Mouse (Mus musculus): ENCODE data around the gene Zfp513. TPM values are rescaled to one million over a fixed set of nuclear protein-coding genes. Genes with fewer than 3 reads are reported as not detected.

Zfp513 gene
- polyA plus RNA-seq, 1 experiment from 2014 or later = 8.9 TPM

DNA sequence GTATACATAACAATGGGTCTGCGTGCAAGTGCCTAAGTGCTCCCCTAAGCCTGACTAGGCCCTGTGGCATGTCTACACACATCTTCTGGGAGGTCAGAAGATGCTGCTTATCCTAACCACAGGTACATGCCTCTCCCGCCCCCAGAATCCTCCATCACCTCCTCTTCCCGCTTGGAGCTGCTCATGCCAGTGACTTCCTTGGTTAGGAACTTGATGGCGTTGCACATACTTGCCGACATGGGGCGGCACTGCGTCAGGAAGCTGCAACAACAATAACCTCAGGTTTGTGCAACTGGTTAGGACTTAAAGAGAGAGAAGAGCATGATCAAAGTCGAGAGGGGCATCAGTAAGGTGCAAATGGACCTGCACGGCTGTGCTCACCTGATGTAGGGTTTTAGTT is 11.9 kb downstream of the Zfp513 start:
- Histone ChIP-seq H3K36me3 (ENCODE audit: control insufficient read depth, insufficient read depth, low read length) (peaks cover 53% of the 10 kb centered on the region), H3K9ac (replicated peaks; ENCODE audit: low read length) (no peak overlapping the region), H3K4me2 (ENCODE audit: low read length) (no peak overlapping the region), H3K9me3 (ENCODE audit: control insufficient read depth, low read length) (no peaks in the 10 kb centered on the region), H3K4me1 (ENCODE audit: control insufficient read depth, insufficient read depth, low read length) (peaks cover 12% of the 10 kb centered on the region), H3K27ac (replicated peaks; ENCODE audit: low read depth, low read length) (no peak overlapping the region), H3K4me3 (replicated peaks; ENCODE audit: low read depth, low read length) (no peak overlapping the region), H3K27me3 (ENCODE audit: control insufficient read depth, insufficient read depth, low read length) (no peaks in the 10 kb centered on the region)
- 91% methylated on average over 9 of the region's 9 CpGs for WGBS
- DNase-seq = no peak
- ATAC-seq (ENCODE audit: low FRiP score, low TSS enrichment) = no peak

DNA sequence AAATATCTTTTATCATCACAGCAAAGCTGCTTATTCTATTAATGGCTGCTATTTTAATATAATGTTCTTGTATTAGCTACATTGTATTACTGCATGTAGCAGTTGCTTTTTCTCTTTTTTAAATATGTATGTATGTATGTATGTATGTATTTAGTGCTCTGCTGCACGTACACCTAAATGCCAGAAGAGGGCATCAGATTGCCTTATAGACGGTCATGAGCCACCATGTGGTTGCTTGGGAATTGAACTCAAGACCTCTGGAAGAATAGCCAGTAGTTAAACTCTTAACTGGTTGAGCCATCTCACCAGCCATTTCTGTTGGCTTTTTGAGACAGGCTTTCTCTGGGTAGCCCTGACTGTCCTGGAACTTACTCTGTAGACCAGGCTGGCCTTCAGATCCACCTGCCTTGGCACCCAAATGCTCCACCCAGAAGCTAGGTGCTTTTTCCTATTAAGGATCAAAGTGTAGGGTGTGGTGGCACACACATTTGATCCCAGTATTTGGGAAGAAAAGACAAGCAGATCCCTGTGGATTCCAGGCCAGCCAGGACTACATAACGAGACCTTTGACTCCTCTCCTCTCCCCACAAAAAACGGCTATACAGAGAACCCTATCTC is 13.8 kb downstream of the Zfp513 start:
- DNase-seq (no peak), ATAC-seq (ENCODE audit: low FRiP score, low TSS enrichment) (no peak)
- H3K27me3 ChIP-seq (ENCODE audit: control insufficient read depth, insufficient read depth, low read length) = no peaks in the 10 kb centered on the region
- no peak overlapping the region for H3K4me3 ChIP-seq (replicated peaks; ENCODE audit: low read depth, low read length)
- no peak overlapping the region for H3K9ac ChIP-seq (replicated peaks; ENCODE audit: low read length)
- no peaks in the 10 kb centered on the region for H3K9me3 ChIP-seq (ENCODE audit: control insufficient read depth, low read length)
- H3K36me3 ChIP-seq (ENCODE audit: control insufficient read depth, insufficient read depth, low read length) = peaks cover 45% of the 10 kb centered on the region
- 82% methylated on average over 4 of the region's 4 CpGs for WGBS
- no peak overlapping the region for H3K27ac ChIP-seq (replicated peaks; ENCODE audit: low read depth, low read length)
- no peak overlapping the region for H3K4me2 ChIP-seq (ENCODE audit: low read length)
- H3K4me1 ChIP-seq (ENCODE audit: control insufficient read depth, insufficient read depth, low read length) = 0 out of 2 replicates have a peak, but pooled peaks cover 5% of the 10 kb centered on the region

DNA sequence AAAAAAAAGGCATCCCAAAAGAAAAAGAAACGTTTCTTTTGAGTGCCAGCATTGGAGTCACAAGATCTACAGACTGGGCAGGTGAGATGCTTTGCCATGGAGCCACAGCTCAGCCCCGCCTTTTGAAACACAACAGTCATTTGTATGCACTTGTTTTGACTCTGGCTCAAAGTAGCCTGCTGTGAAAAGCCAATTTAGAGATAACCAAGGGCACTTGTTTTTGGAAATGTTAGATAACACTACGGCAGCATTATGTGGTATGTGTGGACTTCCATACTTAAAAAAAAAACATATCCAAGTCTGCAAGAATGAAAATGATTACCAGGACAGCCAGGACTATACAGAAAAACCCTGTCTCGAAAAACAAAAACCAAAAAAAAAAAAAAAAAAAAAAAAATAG is 18.4 kb downstream of the Zfp513 start:
- no peak overlapping the region for H3K4me2 ChIP-seq (ENCODE audit: low read length)
- peaks cover 5% of the 10 kb centered on the region; the same call in 1 of the 2 replicates for H3K4me1 ChIP-seq (ENCODE audit: control insufficient read depth, insufficient read depth, low read length)
- no peak overlapping the region for H3K4me3 ChIP-seq (replicated peaks; ENCODE audit: low read depth, low read length)
- DNase-seq (no peak), ATAC-seq (ENCODE audit: low FRiP score, low TSS enrichment) (no peak)
- WGBS = 57% methylated on average over 4 of the region's 4 CpGs
- no peak overlapping the region for H3K9ac ChIP-seq (replicated peaks; ENCODE audit: low read length)
- H3K27me3 ChIP-seq (ENCODE audit: control insufficient read depth, insufficient read depth, low read length) = no peaks in the 10 kb centered on the region
- no peaks in the 10 kb centered on the region for H3K9me3 ChIP-seq (ENCODE audit: control insufficient read depth, low read length)
- peaks cover 20% of the 10 kb centered on the region for H3K36me3 ChIP-seq (ENCODE audit: control insufficient read depth, insufficient read depth, low read length)
- no peak overlapping the region for H3K27ac ChIP-seq (replicated peaks; ENCODE audit: low read depth, low read length)

DNA sequence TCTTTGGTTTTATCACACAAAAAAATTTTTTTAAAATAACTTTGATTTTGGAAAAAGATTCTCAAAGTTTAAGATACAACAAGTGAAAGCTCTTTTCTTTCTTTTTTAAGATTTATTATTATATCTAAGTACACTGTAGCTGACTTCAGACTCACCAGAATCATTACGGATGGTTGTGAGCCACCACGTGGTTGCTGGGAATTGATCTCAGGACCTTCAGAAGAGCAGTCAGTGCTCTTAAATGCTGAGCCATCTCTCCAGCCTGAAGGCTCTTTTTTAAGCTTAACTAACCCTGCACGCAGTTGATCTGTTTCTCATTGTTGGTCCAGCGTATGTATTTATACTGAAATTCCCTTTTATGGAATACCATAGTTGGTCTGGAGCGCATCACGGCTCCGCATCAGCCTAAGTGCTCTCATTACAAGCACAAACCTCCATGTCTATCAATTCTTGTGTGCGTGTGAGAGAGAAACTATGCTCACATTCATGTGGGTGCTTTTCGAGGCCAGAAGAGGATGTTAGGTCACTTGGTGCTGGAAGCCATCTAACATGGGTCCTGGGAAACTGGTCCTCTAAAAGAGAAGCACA is 20.8 kb downstream of the Zfp513 start:
- Histone ChIP-seq H3K9me3 (ENCODE audit: control insufficient read depth, low read length) (no peaks in the 10 kb centered on the region), H3K4me1 (ENCODE audit: control insufficient read depth, insufficient read depth, low read length) (peaks cover 5% of the 10 kb centered on the region; the same call in 1 of the 2 replicates), H3K36me3 (ENCODE audit: control insufficient read depth, insufficient read depth, low read length) (no peaks in the 10 kb centered on the region), H3K9ac (replicated peaks; ENCODE audit: low read length) (no peak overlapping the region), H3K4me3 (replicated peaks; ENCODE audit: low read depth, low read length) (no peak overlapping the region), H3K27ac (replicated peaks; ENCODE audit: low read depth, low read length) (no peak overlapping the region), H3K27me3 (ENCODE audit: control insufficient read depth, insufficient read depth, low read length) (no peaks in the 10 kb centered on the region), H3K4me2 (ENCODE audit: low read length) (no peak overlapping the region)
- ATAC-seq (ENCODE audit: low FRiP score, low TSS enrichment) (no peak), DNase-seq (no peak)
- WGBS = 91% methylated on average over 9 of the region's 9 CpGs

DNA sequence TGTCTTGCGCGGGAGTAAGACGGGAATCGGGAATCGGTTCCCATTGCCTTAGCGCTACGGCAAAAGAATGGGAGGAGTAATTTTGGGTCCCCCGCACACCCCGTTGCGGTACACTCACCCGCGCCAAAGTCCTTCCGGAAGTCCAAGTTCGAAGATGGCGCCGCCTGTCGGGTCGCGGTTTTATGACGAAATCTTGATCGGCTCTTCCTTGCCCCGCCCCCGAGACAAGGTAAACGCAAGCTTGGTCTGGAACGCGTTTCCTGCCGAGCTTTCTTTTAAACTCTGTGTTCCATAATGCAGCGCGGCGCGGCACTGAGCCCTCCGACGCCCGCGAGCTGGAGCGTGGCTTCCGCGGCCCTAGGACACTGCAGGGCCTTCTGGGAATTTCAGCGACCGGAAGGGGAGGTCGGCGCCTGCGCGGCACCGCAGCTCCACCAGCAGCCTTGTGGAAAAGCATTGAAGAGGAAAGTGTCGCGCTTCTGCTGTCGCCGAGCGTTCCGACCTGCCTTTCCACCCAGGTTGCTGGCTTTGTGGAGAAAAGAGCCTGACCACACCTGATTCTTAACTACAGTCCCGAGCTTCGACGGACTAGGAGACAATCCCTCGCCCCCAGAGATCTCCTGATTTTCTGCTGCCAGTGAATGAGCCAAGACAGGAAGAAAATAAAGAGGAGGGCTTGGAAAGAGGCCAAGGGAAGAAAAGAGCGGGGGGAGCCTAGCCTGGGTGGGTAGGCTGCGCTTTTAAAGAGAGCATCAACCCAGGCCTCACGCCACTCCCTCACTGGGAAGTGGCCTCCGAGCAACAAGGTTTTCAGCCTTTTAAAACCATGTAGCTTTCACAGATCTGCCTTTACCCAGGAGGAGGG is 22.1 kb downstream of the Zfp513 start, which contains the start of the genes Gm29609 and Gtf3c2:
TSS of gene Gm29609 (minus strand) at position 146 of the 865 bp plus-strand sequence.
TSS of gene Gtf3c2 (minus strand) at position 379 of the 865 bp plus-strand sequence.
- under 1% methylated on average over 59 of the region's 59 CpGs for WGBS
- H3K9me3 ChIP-seq (ENCODE audit: control insufficient read depth, low read length) = no peaks in the 10 kb centered on the region
- H3K36me3 ChIP-seq (ENCODE audit: control insufficient read depth, insufficient read depth, low read length) = no peaks in the 10 kb centered on the region
- peak within 1 kb of the TSS; percentile 93 for H3K27ac ChIP-seq (replicated peaks; ENCODE audit: low read depth, low read length)
- peak within 1 kb of the TSS; percentile 72 for H3K9ac ChIP-seq (replicated peaks; ENCODE audit: low read length)
- peak; percentile 98 for DNase-seq
- peak within 1 kb of the TSS; percentile 89 for H3K4me3 ChIP-seq (replicated peaks; ENCODE audit: low read depth, low read length)
- peak; percentile 97 for ATAC-seq (ENCODE audit: low FRiP score, low TSS enrichment)
- no peaks in the 10 kb centered on the region for H3K27me3 ChIP-seq (ENCODE audit: control insufficient read depth, insufficient read depth, low read length)
- peaks cover 5% of the 10 kb centered on the region; the same call in 1 of the 2 replicates for H3K4me1 ChIP-seq (ENCODE audit: control insufficient read depth, insufficient read depth, low read length)
- H3K4me2 ChIP-seq (ENCODE audit: low read length) = peak within 1 kb of the TSS; percentile 96

DNA sequence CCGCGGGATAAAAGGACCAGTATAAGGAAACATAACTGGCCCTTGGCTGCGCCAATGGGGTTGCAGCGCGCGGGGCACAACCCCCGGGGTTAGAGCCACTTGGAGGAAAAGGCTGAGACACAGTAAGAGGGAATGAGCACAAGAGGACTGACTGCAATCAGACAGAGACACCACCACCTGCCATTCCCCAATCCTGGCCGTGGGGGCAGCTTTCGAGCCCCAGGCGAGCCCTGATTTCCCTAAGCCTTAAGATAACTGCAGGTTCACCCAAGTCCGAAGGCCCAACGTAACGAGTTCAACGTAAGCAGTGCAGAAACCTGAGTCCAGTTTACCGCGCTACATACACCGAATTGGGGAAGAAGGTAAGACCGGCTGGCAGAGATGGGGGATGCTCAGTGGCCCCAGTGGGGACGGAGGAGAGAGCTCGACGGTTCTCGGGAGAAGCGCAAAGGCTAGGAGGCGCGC is 22.8 kb downstream of the Zfp513 start:
- Histone ChIP-seq H3K4me3 (replicated peaks; ENCODE audit: low read depth, low read length) (peak overlapping the region; percentile 89), H3K4me2 (ENCODE audit: low read length) (peak overlapping the region; percentile 96), H3K4me1 (ENCODE audit: control insufficient read depth, insufficient read depth, low read length) (peaks cover 5% of the 10 kb centered on the region; the same call in 1 of the 2 replicates), H3K36me3 (ENCODE audit: control insufficient read depth, insufficient read depth, low read length) (peaks cover 2% of the 10 kb centered on the region; the same call in 1 of the 2 replicates), H3K27me3 (ENCODE audit: control insufficient read depth, insufficient read depth, low read length) (no peaks in the 10 kb centered on the region), H3K9ac (replicated peaks; ENCODE audit: low read length) (peak overlapping the region; percentile 72), H3K9me3 (ENCODE audit: control insufficient read depth, low read length) (no peaks in the 10 kb centered on the region), H3K27ac (replicated peaks; ENCODE audit: low read depth, low read length) (peak overlapping the region; percentile 93)
- DNase-seq (no peak), ATAC-seq (ENCODE audit: low FRiP score, low TSS enrichment) (peak; percentile 70)
- under 1% methylated on average over 25 of the region's 25 CpGs for WGBS

DNA sequence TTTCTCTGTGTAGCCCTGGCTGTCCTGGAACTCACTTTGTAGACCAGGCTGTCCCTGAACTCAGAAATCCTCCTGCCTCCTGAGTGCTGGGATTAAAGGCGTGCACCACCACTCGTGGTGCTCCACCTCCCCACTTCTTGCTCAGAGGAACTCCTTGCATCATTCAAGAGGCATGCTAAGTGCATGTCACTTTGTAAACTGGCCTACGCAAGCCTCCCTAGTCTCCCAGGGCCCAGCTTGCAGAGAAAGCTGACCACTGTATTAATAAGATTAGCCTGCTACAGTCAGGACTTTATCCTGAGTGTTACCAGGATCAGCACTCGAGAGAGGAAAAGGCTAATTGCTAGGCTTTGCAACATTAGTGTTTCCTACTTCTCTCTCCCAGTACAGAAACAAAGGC is 33.5 kb downstream of the Zfp513 start:
- Histone ChIP-seq H3K27me3 (ENCODE audit: control insufficient read depth, insufficient read depth, low read length) (no peaks in the 10 kb centered on the region), H3K9ac (replicated peaks; ENCODE audit: low read length) (no peak overlapping the region), H3K4me1 (ENCODE audit: control insufficient read depth, insufficient read depth, low read length) (no peaks in the 10 kb centered on the region), H3K4me2 (ENCODE audit: low read length) (no peak overlapping the region), H3K27ac (replicated peaks; ENCODE audit: low read depth, low read length) (no peak overlapping the region), H3K36me3 (ENCODE audit: control insufficient read depth, insufficient read depth, low read length) (peaks cover 95% of the 10 kb centered on the region), H3K4me3 (replicated peaks; ENCODE audit: low read depth, low read length) (no peak overlapping the region), H3K9me3 (ENCODE audit: control insufficient read depth, low read length) (no peaks in the 10 kb centered on the region)
- ATAC-seq (ENCODE audit: low FRiP score, low TSS enrichment) (no peak), DNase-seq (no peak)
- WGBS = 98% methylated on average over 4 of the region's 4 CpGs

DNA sequence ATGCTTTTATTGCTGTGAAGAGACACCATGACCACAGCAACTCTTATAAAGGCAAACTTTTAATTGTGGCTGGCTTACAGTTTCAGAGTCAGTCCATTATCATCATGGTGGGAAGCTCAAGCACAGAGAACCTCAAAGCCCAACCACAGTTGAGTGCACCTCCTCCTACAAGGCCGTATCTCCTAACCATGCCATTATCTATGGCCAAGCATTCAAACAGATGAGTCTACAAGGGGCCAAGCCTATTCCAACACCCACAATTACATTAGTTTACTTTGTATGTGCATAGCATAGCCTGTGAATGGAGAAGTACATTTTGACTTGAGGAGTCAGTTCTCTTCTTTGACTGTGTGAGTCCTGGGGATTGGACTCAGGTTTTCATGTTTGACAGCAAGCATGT is 37.2 kb downstream of the Zfp513 start:
- Histone ChIP-seq H3K27ac (replicated peaks; ENCODE audit: low read depth, low read length) (no peak overlapping the region), H3K27me3 (ENCODE audit: control insufficient read depth, insufficient read depth, low read length) (no peaks in the 10 kb centered on the region), H3K9me3 (ENCODE audit: control insufficient read depth, low read length) (no peaks in the 10 kb centered on the region), H3K4me1 (ENCODE audit: control insufficient read depth, insufficient read depth, low read length) (no peaks in the 10 kb centered on the region), H3K4me2 (ENCODE audit: low read length) (no peak overlapping the region), H3K9ac (replicated peaks; ENCODE audit: low read length) (no peak overlapping the region), H3K36me3 (ENCODE audit: control insufficient read depth, insufficient read depth, low read length) (peaks cover 90% of the 10 kb centered on the region), H3K4me3 (replicated peaks; ENCODE audit: low read depth, low read length) (no peak overlapping the region)
- 95% methylated on average over 1 of the region's 1 CpGs for WGBS
- ATAC-seq (ENCODE audit: low FRiP score, low TSS enrichment) (no peak), DNase-seq (no peak)

Data from midbrain, embryonic 14.5 days (tissue).